Mouse (Mus musculus): ENCODE data around the gene Elf1. TPM values are rescaled to one million over a fixed set of nuclear protein-coding genes. Genes with fewer than 3 reads are reported as not detected.

Gene Elf1
- polyA plus RNA-seq (2015; fragmentation: Nextera tagmentation; extraction: Ambion mirVana): 4.9 and 5.0 TPM in 2 replicates

GRCm38 (mm10) chr14:79480624-79481338 is at the start of gene Elf1:
Elf1 (plus strand) TSS chr14:79481194.

DNA sequence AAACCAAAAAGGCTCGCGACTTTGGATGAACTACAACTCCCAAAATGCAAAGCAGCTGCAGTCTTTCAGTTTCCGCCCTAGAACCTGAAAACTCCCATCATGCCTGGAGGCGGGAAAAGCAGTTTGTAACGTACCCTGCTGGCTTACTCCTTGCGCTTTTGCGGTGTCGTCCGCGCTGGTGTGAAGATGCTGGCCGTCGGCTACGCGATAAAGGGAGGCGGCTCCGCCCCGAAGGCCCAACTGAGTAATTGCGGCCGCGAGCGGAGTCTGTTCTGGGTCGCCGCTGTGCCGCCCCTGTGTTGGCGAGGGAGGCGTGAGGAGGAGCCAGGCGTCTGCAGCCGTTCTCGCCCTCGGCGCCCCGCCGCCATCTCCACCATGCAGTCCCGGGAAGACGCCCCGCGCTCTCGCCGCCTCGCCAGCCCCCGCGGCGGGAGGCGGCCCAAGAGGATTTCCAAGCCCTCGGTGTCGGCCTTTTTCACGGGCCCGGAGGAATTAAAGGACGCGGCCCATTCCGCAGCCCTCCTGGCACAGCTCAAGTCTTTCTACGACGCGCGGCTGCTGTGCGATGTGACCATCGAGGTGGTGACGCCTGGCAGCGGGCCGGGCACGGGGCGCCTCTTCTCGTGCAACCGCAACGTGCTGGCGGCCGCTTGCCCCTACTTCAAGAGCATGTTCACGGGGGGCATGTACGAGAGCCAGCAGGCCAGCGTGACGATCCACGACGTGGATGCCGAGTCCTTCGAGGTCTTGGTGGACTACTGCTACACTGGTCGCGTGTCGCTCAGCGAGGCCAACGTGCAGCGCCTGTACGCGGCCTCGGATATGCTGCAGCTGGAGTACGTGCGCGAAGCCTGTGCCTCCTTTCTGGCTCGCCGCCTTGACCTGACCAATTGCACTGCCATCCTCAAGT is 29.1 kb upstream of the Elf1 start, which contains the start of gene Kbtbd6:
TSS of gene Kbtbd6 (plus strand) at position 155 of the 910 bp plus-strand sequence.

DNA sequence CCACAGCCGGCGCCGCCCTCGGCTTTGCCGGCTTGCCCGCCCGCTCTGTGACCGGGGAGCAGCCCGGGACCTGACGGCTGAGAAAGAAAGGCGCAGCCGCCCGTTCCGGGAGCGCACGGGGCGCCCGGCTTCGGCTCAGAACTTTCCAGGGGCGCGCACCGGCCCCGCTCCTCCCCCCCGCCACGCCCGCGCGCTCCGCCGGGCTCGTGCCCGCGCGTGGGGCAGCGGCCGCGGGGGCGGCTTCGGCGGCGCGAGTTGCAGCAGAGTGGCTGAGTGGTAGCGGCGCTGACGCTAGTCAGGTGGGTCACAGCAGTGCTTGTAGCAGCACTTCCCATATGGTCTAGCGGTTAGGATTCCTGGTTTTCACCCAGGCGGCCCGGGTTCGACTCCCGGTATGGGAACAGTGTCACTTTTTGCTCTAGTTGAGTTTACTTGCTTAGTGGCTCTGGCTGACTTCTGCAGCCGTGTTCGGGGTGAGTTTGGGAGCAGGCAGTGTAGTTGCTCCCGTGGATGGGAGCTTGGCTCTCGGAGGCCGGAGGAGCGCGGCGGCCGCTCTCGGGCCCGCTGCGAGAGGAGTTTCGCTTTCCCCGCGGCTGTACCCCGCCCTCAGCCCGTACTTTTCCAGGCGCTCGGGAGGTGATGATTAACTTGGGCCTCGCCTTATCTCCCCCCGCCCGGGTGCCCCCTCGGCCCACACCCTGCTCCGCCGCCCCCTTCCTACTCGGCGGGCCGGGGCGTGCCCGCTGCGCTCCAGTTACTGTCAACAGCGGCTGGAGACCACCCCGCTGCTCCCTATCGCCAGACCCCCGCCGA is 551 bp downstream of the Elf1 start, which contains the start of gene Wbp4:
TSS of gene Wbp4 (minus strand) at position 182 of the 813 bp plus-strand sequence.

DNA sequence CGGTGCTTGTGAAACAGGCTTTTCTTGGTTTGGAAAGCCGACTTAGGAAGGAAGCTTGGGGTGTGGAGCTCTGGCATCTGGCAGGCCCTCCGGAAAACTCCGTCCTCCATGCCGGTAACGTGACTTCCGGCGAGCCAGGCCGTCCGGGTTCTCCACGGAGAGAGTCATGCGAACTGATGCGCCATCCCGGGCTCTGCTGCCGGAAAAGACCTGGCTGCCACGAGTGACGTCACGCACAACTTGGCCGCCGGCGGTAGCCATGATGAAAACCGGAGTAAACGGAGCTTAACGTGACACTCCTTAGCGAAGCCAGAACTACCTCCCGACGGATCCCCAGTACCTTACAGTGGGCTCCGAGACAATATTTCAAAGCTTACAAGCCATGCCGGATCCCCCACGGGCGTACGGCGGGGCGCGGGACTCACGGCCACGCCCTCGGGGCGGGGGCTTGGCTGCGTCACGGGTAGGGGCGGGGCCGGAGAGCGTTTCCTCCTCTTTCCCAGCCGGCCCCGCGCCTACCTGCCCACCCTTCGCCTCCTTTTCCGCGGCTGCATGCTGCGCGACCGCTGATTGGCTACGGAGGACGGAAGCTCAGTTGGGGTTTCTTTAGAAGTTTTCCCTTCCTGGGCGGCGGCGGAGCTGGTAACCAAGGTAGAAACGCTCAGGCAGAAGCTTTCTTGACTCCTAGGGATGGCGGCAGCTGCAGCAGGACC is 106.3 kb downstream of the Elf1 start, which contains the start of gene Sugt1:
TSS of gene Sugt1 (plus strand) at position 553 of the 713 bp plus-strand sequence.

Small RNA genes lying within 50 kb of the gene (microRNA-seq; reads per million reads assigned to microRNA genes)
- 0 reads per million in 2 experiments for gene Gm27857

Other genes with a start within 250 kb of the Elf1 start
- gene Zfp957, start 233.8 kb upstream of the Elf1 start, polyA plus RNA-seq (2015; fragmentation: Nextera tagmentation; extraction: Ambion mirVana): not detected in 2 replicates
- gene Rgcc, start 179.5 kb upstream of the Elf1 start, polyA plus RNA-seq (2015; fragmentation: Nextera tagmentation; extraction: Ambion mirVana): 83.7 and 111 TPM in 2 replicates
- gene Naa16, start 90.4 kb upstream of the Elf1 start, polyA plus RNA-seq (2015; fragmentation: Nextera tagmentation; extraction: Ambion mirVana): 15.5 and 15.8 TPM in 2 replicates
- 10.4 and 10.6 TPM in 2 replicates for gene Mtrf1, start 83.4 kb upstream of the Elf1 start, polyA plus RNA-seq (2015; fragmentation: Nextera tagmentation; extraction: Ambion mirVana)
- 5.0 and 5.3 TPM in 2 replicates for gene Kbtbd7, start 54.7 kb upstream of the Elf1 start, polyA plus RNA-seq (2015; fragmentation: Nextera tagmentation; extraction: Ambion mirVana)
- gene Kbtbd6, start 29.4 kb upstream of the Elf1 start, polyA plus RNA-seq (2015; fragmentation: Nextera tagmentation; extraction: Ambion mirVana): 0.45 and 0.69 TPM in 2 replicates
- gene Wbp4, start 326 bp downstream of the Elf1 start, polyA plus RNA-seq (2015; fragmentation: Nextera tagmentation; extraction: Ambion mirVana): 28.5 and 31.9 TPM in 2 replicates
- gene Sugt1, start 106.5 kb downstream of the Elf1 start, polyA plus RNA-seq (2015; fragmentation: Nextera tagmentation; extraction: Ambion mirVana): 70.1 and 70.3 TPM in 2 replicates
- gene Cnmd, start 181.0 kb downstream of the Elf1 start, polyA plus RNA-seq (2015; fragmentation: Nextera tagmentation; extraction: Ambion mirVana): 5.3 TPM in 1 of 2 replicates, not detected in the other